Mouse (Mus musculus) bone marrow macrophage, adult 2 months (primary cell): Measurements from ENCODE around the gene Zfp335.

ENCODE experiments used
- CTCF ChIP-seq: IDR thresholded peaks from 2 replicates; pipeline ENCODE4 v1.5.1; 2012; ENCODE audit warnings: low read depth, mild to moderate bottlenecking, low read length, moderate library complexity
- POLR2A ChIP-seq: IDR thresholded peaks from 2 replicates; pipeline ENCODE4 v1.6.1; 2012; ENCODE audit warnings: mild to moderate bottlenecking, low read depth, low read length, borderline replicate concordance

GRCm38 (mm10) chr2:164938146-164939091, 26.9 kb upstream of the Zfp335 start:
- TF ChIP-seq POLR2A (no peak), CTCF (no peak)
